Mouse (Mus musculus) T-helper 2 cell (primary cell): Measurements from ENCODE around the gene Olfr513.

ENCODE experiments used
- in situ Hi-C: fragments of 300-600 bp; cut with MboI, MseI; formaldehyde crosslinking; loops from one replicate; pipeline ENCODE4 v1.15.1; 2025; ENCODE audit warnings: high pct_unique_total_duplicates

Olfr513 gene

DNA sequence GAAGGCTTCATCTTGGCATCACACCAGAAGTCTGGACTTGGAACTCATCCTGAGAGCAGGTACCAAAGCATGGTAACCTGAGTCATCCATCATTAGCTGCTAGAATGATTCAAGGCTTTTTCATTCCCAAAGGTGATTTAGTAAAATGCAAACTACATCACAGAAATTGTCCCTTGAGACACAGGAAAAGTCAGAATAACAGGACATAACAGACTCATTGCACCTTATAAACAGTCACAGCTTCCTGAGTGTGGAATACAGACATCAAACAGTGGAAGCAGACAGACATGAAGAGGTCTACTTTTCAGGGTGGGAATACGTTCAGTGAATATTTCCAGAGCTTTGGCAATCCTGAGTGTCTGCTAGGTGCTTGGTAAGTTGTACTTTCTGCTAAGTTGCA is at the start of gene Olfr513:
Gene Olfr513, plus strand, starts transcription at position 301 of the 400 bp plus-strand sequence.
- in situ Hi-C loops: no loop called here

- in situ Hi-C loops: loop anchor here (10.0 kb wide), 1 partner anchor 738 kb away; no protein-coding TSS in a partner anchor
Measured at GRCm38 (mm10) chr7:108713020-108713419, 37.8 kb upstream of the Olfr513 start, which contains the start of gene Olfr512. TSS of gene Olfr512 (plus strand) at chr7:108713320.

DNA sequence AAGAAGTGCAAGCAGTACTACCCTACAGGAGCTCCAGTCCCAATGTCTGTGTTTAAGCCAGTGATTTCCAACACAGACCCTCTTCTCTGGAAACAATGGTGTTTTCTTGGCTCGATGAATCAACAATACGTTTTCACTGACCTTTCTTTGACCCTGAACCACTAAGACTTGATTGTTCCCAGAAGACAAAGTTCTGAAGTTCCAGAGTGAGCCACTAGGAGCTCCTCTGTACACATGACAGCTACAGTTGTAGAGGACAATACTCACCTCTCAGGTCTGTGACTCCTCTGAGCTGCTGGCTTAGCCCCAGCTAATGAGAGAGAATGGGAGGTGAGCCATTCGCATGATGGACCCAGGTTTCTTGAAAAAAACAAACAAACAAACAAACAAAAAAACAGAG is 9.6 kb downstream of the Olfr513 start:
- in situ Hi-C loops: no loop called here

- in situ Hi-C loops: no loop called here
Measured at GRCm38 (mm10) chr7:108797205-108797933, 46.6 kb downstream of the Olfr513 start.
